25 mouse cellular contexts compared by ENCODE assay signal in the genomic region with DNA sequence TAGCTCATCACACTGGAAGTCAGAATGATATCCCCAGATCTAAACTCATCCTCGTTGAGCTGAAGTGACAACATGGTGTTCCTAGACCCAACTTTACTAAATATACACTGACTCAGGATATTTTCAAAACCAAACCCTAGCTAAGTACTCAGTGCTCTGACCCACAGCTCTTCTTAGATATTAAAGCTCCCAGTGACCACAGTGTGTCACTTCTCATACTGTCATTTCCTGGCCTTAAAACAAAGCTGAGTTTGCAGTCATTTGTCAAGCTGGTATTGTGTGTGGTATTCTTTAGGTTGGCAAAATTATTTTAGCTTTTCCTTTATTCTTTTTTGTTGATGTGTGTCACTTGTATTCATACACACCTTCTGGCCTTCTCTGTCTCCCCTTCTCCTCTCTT. TPM values are rescaled to one million over a fixed set of nuclear protein-coding genes. Genes with fewer than 3 reads are reported as not detected.
DNase-seq lines count a peak whose midpoint lies in the region; TF ChIP-seq lines count a peak whose summit lies in the region.
"Had no signal": no experiment of that assay in that cellular context is flagged by ENCODE, and none has a peak within 500 bp of the region (broad histone marks: within the 10 kb centered on the region; RNA-seq: fewer than 3 reads in every experiment).

No protein-coding gene starts in this region.

- H3K79me2 ChIP-seq in macrophage (ENCODE audit: inconsistent target): no peaks in the 10 kb centered on the region

- 55% methylated on average over 1 of the region's 1 CpGs for WGBS in macrophage (ENCODE audit: missing documents)

- DNase-seq in 416B (ENCODE audit: low read depth): peak; percentile 79
- DNase-seq in cerebellum, postnatal 10 days: no peak
- DNase-seq in ovary, postnatal 10 days (ENCODE audit: low spot score): no peak
- DNase-seq: adrenal gland, adult 8-10 months; adrenal gland, postnatal 14 days; adrenal gland, postnatal 36 days; B cell, adult 2 months; cerebellum, adult 11 months; cerebellum, adult 18-20 months; cerebellum, adult 8-10 months; cerebellum, adult 9-11 months; cerebellum, postnatal 25 days; embryo, embryonic 11 days had no signal

- H3K4me3 ChIP-seq in bone marrow macrophage, adult 2 months (ENCODE audit: insufficient read depth, low read length): no peak overlapping the region
- H3K4me3 ChIP-seq in macrophage (ENCODE audit: inconsistent target): no peak overlapping the region
- H3K4me3 ChIP-seq: embryonic facial prominence, embryonic 13.5 days; embryonic facial prominence, embryonic 15.5 days; erythroblast, embryonic 14.5 days; forebrain, embryonic 10.5 days; forebrain, embryonic 12.5 days had no signal

- no peaks in the 10 kb centered on the region for H3K36me3 ChIP-seq in macrophage (ENCODE audit: inconsistent target)
- H3K36me3 ChIP-seq: embryonic facial prominence, embryonic 13.5 days; embryonic facial prominence, embryonic 15.5 days; forebrain, embryonic 10.5 days; forebrain, embryonic 12.5 days; G1E had no signal

- no peak for TF ChIP-seq POLR2A in bone marrow macrophage, adult 2 months (IDR thresholded peaks at IDR 0.05; ENCODE audit: borderline replicate concordance, low read depth, low read length)

- 0 out of 2 replicates have a peak overlapping the region, but pooled peaks have one; percentile 19 for H3K27ac ChIP-seq in bone marrow macrophage, adult 2 months (ENCODE audit: insufficient read depth, low read depth, low read length)
- H3K27ac ChIP-seq in macrophage: peak overlapping the region; percentile 79
- H3K27ac ChIP-seq: embryonic facial prominence, embryonic 13.5 days; embryonic facial prominence, embryonic 15.5 days; forebrain, embryonic 10.5 days; forebrain, embryonic 12.5 days had no signal

- no peak for TF ChIP-seq CTCF in bone marrow macrophage, adult 2 months (IDR thresholded peaks at IDR 0.05; ENCODE audit: low read depth, low read length)

- H3K4me1 ChIP-seq in bone marrow macrophage, adult 2 months (ENCODE audit: control insufficient read depth, insufficient read depth, low read length): peaks cover 24% of the 10 kb centered on the region
- H3K4me1 ChIP-seq: embryonic facial prominence, embryonic 13.5 days; embryonic facial prominence, embryonic 15.5 days had no signal

RNA-seq across cellular contexts. Expression of a gene that starts 18.5 kb away (rescaled TPM):
- 471 and 498 TPM in 2 replicates for polyA plus RNA-seq in bone marrow macrophage, adult 2 months (2012; ENCODE audit: insufficient read depth, insufficient read length, missing spikeins)
- 1,000 to 10,000 TPM in 1 of 26 experiments, 100 to 1,000 TPM in 23, 10 to 100 TPM in 2; 34.8 to 1,051 (median 333) TPM for total RNA-seq in macrophage (2018; cell fraction: chromatin; rRNA removed)
- total RNA-seq in macrophage (2018; cell fraction: cytosol; rRNA removed): 100 to 1,000 TPM in 15 of 26 experiments, 10 to 100 TPM in 11; 59.1 to 579 (median 243) TPM
- total RNA-seq in macrophage (2018; cell fraction: nucleus; rRNA removed): 1,000 to 10,000 TPM in 7 of 26 experiments, 100 to 1,000 TPM in 19; 105 to 2,075 (median 421) TPM
- 311 to 697 TPM (median 500 TPM) in 3 replicates for polyA plus RNA-seq in macrophage (2018)
- polyA plus RNA-seq: G1E had no signal

RNA-seq across cellular contexts. Expression of a gene that starts 36.4 kb away (rescaled TPM):
- polyA plus RNA-seq in bone marrow macrophage, adult 2 months (2012; ENCODE audit: insufficient read depth, insufficient read length, missing spikeins): 0.36 TPM in 1 of 2 replicates, not detected in the other
- total RNA-seq in macrophage (2018; cell fraction: chromatin; rRNA removed): under 1 TPM in 10 of 26 experiments, not detected in 16; 0.18 to 0.47 (median 0.21) TPM
- total RNA-seq in macrophage (2018; cell fraction: cytosol; rRNA removed): under 1 TPM in 7 of 26 experiments, not detected in 19; 0.03 to 0.06 (median 0.04) TPM
- under 1 TPM in 12 of 26 experiments, not detected in 14; 0.12 to 0.77 (median 0.22) TPM for total RNA-seq in macrophage (2018; cell fraction: nucleus; rRNA removed)
- polyA plus RNA-seq in macrophage (2018): not detected in 3 replicates
- total RNA-seq: adrenal gland, adult 18-20 months; adrenal gland, postnatal 14 days had no signal
- polyA plus RNA-seq: activated CD4-positive, CD25-positive, alpha-beta regulatory T cell, adult 4 months; CD4-positive, CD25-positive, alpha-beta regulatory T cell, adult 4 months; erythroblast, embryonic 14.5 days; forebrain, embryonic 10.5 days; forebrain, embryonic 14.5 days; G1E had no signal
